Mouse (Mus musculus) layer of hippocampus, adult 9-10 months (tissue): Measurements from ENCODE around the gene Pola1.

Experiments used
- DNase-seq: peaks from one replicate; pipeline ENCODE4 v3.0.0; 2022; ENCODE audit warnings: low spot score

The Pola1 gene

DNA sequence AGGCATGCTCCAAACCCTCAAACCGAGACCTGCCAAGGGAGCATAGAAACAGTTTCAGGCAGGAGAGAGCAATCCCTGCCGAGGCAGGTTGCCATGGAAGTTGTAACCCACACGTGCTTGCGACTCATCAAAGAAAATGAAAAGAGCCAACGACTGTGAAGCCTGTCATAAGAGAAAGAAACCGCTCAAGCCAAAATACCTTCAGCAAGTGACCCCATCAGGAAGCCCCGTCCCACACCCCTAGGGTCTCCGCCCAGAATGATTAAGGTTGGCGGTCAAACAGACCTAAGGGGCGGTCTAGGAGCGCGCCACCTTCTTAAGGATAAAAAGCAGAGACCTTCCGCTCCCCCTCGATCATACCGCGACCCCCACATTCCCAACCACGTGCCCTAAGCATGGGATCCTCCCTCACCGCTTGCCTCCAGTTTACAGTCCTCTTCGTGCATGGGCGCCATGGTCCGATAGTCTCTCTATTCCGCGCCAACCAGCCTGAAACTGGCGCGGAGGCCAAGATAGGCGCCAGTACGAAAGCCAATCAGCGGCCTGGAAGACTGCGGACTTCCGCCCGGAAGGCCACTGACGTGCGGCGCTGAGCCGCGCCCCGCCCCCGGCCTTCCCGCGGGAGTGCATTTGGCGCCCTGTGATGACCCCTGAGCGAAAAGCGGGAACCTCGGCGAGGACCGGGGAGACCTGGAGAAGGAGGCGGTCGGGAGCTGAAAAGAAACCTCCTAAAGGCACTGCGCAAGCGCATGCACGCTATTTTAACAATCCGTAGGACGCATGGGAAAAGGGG lies at the start of gene Pola1:
Gene Pola1, minus strand, starts transcription at position 499 of the 793 bp plus-strand sequence.
- peak; percentile 15 for DNase-seq

DNA sequence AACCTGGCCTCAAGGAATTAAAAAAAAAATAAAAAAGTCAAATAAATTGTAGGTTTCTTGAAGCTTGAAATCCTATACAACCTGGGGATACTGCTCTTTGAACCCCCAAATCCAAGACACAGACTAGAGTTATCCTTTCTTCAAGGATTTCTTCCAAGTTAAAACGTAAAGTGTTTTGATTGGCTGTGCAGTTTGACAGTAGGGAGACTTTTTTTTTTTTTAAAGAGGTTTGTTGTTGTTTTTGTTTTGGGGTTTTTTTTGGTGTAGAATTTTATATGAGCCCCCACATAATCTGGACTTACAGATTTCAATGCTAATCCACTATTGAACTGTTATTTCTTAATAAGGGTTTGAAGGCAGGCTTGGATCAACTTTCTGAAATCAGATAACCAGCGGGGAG lies 44.3 kb upstream of the Pola1 start:
- no peak for DNase-seq

DNA sequence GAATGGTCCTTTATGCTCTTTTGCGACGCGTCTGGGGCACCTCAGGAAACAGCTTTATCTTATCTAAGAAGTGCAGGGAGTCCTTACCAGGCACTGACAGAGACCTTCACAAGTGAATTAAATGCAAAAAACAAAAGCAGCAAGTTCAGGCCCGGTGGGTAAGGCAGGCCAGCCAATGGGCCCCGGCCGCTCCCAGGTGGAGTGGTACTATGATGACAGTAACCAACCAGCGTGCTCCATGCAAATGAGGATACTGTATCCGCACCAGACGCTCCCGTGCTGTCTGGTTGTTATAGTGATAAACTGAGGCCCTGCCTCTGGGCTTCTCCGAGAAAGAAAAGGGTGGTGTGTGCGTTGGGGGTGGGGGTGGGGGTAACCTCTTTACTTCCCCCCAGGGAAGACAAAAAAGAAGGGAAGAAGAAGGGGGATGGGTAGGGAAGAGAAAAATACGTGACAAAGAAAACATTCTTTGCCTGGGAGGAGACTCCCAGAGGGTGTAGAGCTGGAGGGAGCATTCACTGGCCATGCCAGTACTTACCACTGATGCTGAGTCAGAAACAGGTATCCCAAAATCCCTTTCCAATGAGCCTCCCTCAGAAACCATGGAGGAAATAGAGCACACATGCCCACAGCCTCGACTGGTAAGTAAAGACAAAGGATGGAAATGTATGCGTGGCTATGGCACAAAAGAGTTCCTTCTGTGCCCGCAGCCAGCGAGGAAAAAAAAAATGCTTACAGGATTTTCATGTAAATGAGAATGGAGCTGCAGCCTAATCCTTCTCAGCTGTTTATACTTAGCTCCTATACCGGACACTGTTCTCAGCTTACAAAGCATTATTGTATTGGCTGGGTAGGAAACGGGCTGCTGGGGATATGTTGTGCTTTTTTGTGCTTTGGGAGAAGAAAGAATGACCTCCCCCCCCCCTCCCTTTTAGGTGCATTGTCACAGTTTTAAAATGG lies 43.2 kb upstream of the Pola1 start:
- peak; percentile 29 for DNase-seq

- DNase-seq, result no peak
Measured at GRCm38 (mm10) chrX:93674432-93674831, 42.5 kb upstream of the Pola1 start.

- DNase-seq, result no peak
Measured at GRCm38 (mm10) chrX:93664787-93665186, 32.8 kb upstream of the Pola1 start.

DNA sequence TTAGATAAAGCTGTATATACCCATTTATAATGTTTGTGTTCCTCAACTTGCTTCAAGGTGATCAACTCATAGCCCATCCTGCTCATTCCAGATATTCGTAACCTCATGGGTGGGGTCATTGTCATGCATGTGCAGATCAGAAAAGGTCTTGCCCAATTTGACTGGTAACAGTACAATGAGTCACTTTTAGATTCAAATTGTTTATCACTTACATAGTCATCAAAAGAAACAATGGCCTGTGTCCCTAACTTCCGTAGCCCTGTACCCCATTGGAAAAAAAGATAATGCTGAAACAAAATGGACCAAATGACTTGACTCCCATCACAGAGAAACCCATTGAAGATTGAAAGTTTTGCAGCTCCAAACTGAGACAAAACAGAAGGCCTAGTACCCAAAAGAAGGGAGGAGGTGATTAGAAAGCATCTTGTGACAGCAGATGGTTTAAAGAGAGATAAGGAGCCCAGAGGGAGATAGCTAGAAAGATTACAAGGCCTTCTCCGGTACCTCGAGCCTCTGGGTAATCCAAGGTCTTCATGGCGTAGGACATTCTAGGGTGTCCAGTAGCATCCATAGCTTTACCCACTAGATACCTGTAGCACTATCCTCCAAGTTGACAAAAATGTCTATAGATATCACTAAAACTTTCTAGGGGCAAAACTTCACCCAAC lies 32.1 kb upstream of the Pola1 start:
- DNase-seq, result no peak

DNA sequence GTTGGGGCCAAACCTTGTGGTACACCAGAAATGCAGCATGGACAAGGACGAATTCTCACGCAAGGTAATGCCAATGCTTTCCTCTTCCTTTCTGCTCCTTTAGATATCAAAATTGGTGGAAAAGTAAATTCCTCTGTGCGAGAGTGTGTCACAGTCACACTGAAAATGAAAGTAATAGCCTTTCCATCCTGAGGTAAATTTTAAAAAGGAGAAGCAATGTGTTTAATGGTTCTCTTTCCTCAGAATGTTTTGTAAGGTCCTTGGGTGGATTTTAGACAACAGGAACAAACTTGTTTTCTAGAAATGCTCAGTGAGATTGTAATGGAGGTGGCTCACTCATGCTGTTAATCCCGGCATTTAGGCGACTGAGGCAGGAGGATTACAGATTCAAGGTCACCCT lies 23.2 kb upstream of the Pola1 start:
- DNase-seq, result no peak

- DNase-seq, result no peak
Measured at GRCm38 (mm10) chrX:93654218-93655002, 22.5 kb upstream of the Pola1 start, which contains the start of gene Pcyt1b. TSS of gene Pcyt1b (plus strand) at chrX:93654863.

- DNase-seq, result no peak
Measured at GRCm38 (mm10) chrX:93650738-93651137, 18.8 kb upstream of the Pola1 start.

DNA sequence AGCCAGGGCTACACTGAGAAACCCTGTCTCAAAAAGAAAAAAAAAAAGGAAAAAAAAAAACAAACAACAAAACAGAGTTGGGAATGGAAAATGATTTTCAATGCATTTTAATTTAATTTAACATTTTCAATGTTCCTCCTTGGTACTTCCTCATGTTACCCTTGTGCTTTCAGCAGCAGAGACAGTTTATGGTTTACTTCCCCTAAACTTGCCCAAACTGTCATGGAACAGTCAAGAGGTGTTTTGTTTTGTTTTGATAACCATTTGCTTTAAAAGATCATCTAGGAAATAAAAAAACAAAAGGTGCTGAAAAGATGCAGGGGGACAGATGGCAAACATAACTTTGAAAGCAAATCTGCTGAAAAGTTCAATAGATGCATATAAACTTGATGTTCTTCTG lies 12.1 kb upstream of the Pola1 start:
- DNase-seq, result no peak

- no peak for DNase-seq
Measured at GRCm38 (mm10) chrX:93643600-93643999, 11.6 kb upstream of the Pola1 start.

DNA sequence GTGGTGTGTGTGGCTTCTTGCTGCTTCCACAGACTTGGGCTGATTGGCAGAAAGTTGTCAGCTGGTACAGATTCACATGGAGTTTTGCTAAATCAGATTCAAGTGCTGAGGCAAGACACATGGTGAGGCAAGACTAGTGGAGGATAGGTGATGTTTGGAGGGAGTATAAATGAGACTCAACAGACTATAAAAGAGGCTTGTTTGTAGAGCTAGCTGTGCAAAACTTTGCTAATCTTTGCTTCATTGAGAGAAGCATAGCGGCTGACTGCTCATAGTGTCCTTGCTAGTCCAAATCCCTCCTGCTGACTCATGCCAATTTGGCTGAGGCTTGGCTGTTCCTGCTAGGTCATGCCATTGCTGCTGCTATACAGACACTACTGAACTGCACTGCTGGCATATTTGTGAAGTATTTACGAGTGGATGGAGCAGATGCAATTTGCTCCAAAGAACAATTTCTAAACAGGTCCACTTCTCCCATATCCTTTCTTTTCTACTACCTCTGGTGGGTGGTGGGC lies 3.0 kb upstream of the Pola1 start:
- no peak for DNase-seq

- no peak for DNase-seq
Measured at GRCm38 (mm10) chrX:93630256-93630655, 1.7 kb downstream of the Pola1 start.

- DNase-seq, result no peak
Measured at GRCm38 (mm10) chrX:93602214-93602613, 29.7 kb downstream of the Pola1 start.

DNA sequence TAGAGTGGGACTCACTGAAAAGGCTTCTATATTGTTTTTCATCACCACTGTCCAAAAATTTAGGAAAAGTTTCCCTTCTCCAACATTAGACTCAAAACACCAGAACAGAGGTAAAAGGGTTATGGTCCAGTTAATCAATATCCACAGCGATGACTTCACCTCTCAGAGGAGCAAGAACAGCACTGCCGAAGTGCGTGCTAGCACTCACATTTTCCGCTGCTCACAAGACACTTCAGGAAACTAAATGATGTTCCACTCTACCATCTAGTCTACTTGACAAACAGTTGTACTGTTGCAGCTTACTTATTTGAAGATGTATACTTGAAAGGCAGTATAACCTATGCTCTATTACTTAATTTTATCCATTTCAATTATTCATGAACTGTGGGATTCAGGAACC lies 37.7 kb downstream of the Pola1 start:
- DNase-seq, result no peak

- no peak for DNase-seq
Measured at GRCm38 (mm10) chrX:93580931-93581330, 51.0 kb downstream of the Pola1 start.

DNA sequence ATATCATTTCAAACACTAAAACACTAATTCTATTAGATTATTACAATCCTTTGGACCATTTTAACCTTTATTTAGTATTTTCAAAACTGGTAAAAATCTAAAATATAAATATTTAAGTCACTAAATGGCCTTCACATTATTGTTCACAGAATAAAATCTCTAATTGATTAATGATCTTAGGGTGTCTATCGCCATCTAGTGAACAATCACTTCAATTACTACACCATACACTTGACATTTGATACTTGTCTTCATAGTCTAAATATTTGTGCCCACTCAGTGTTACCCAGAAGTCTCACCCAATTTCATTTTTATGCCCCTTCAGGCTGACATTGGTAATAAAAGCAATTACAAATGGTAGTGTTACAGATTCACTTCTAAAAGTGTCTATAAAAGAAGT lies 74.8 kb downstream of the Pola1 start:
- DNase-seq, result peak; percentile 18

DNA sequence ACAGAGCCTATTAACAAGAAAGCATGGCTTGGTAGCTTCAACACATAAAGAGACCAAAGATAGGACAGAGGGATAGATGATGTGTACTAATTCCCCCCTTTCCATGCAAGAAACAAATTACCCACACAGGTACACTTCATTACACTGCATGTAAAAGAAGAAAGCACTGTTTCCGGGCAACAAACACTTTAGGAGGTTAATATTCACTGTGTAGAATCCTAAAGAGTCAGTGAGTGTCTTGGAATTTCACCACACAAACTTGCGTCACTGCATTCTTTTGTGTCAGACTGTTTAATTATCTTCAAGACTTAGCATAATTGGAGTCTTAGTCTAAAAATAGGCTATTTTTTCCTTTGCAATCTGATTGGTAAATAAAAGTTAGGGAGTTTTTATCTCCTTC lies 92.2 kb downstream of the Pola1 start:
- DNase-seq, result no peak

DNA sequence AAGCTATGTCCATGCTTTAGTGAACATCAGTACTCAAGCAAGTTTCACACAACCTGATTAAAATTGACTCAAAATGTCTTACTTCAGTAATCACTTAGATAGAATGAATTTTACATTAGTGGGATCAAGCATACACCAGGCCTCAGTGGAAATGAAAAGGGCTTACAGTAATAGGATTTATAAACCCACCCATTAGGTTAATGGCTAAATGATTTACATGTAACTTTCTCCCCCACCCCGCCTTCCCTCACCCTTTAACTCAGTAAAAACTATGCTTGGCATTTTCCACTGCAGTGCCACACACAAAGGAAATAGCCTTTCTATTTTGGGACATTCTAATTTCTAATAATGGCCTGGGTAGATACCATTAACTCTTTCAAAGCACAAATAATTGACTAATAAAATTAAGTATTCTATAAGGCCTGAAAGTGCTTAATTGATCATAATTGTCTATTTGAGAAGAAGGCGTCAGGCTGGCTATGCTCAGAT lies 129.0 kb downstream of the Pola1 start:
- no peak for DNase-seq

DNA sequence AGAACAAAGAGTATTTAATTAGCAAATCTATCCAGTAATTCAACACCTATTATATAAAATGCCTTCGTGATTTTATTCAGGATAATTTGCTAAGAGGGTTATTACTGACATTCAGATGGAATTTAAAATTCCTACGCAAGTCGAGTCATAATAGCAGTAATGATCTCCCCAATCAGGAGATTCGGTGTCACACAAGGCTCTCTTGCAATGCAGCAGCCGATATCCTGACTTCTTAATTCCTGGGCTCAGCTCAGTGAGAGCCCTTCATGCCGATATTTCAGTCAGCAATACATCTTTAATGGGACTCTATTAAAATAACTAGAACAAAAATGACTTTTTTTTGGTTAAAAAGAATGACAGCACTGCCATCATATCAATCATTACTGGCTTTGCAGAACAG lies 134.4 kb downstream of the Pola1 start:
- no peak for DNase-seq

DNA sequence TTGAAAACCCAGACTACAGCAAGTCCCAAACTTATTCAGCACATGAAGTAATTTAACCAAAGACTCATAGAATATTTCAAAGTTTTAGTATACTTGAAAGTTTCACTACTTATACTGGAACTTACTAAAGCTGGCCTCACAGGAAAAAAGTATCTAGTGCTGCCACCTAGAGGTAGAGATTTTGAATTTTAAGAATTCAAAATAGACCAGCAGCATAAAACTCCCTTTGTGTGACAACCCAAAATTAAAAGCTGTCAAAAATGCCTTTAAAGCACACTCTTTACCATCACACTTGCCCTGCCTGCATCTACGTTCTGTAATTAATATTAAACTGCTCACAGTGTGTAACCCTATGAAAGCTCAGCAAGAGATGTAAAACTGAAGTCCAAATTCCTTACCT lies 166.2 kb downstream of the Pola1 start:
- DNase-seq, result peak; percentile 7
